Mouse (Mus musculus) left cerebral cortex, adult 9 months (tissue): ENCODE results near the gene Cst10.

Experiments used
- DNase-seq, 2 experiments: peaks; one replicate each; pipeline ENCODE4 v3.0.0; 2022; ENCODE audit warnings: low spot score in 2 of 2

Cst10 gene

DNA sequence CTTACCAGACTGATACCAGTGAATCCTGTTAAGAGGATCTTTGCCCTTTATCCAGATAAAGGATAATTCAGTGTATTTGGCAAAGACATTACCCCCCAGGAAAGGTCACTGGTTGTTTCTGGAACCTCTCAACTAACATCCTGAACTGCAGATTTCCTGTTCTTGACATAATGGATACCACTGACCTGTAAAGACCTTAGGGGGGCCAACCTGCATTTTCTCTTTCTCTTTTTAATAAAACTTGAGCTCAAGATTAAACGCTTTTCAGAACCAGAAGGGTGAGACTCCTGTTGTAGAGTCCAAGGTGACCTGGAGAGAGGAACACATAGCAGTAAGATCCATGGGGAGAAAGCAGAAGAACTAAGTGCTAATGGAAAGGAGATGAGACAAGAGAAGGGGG, at the start of gene Cst10:
Gene Cst10 (plus strand): TSS at position 301 of the 400 bp plus-strand sequence.
- DNase-seq: no peak

GRCm38 (mm10) chr2:149392951-149393350, 11.9 kb upstream of the Cst10 start:
- DNase-seq: no peak

DNA sequence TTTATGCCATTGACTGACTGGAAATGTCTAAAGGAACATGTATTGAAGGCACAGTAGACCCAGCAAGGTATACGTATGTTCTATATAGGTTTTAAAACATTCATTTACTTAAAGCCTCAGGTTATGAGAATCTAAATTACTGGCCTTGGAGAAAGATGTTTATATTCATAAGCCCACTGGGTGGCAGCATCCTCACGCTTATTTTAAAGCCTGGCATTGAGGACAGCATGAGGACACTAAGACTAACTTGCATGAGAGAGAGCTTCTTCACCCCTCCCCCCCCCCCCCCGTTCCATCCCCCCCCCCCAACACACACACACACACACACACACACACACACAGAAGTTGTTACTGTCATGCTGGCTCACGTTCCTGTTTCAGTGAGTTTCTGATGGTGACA, 17.7 kb downstream of the Cst10 start:
- DNase-seq: peak in 1 of 2 experiments; percentile 34
